Mouse (Mus musculus): ENCODE results near the gene Bcar3.

The Bcar3 gene

GRCm38 (mm10) chr3:122292300-122293222 is 1.4 kb upstream of the Bcar3 start:
- peak; percentile 89 to 90 for DNase-seq (ENCODE audit: low spot score in 2 of 2)

- DNase-seq (ENCODE audit: low spot score in 2 of 2), result peak in 1 of 2 experiments; percentile 84
These were observed 548 bp upstream of the Bcar3 start for GRCm38 (mm10) chr3:122293223-122293953.

DNA sequence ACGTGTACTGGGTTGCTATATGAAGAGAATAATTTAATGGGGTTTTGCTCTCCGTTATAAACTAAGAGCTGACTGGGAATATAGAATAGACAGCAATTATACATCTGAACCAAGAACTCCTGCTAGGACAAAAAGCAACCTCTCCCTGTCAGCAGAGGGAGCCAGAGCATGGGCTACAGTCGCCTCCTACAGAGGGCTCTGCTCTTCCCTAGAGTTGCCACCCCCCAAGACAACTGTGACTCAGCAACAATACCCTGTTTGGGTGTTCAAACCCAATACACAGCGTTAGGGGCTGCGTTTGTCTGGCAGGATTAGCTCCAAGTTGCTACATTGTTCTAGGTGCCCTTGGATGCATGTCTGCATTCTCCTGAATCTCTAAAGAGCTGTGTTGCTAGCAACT is 1.6 kb downstream of the Bcar3 start:
- DNase-seq (ENCODE audit: low spot score in 2 of 2), result peak; percentile 77 to 79

DNA sequence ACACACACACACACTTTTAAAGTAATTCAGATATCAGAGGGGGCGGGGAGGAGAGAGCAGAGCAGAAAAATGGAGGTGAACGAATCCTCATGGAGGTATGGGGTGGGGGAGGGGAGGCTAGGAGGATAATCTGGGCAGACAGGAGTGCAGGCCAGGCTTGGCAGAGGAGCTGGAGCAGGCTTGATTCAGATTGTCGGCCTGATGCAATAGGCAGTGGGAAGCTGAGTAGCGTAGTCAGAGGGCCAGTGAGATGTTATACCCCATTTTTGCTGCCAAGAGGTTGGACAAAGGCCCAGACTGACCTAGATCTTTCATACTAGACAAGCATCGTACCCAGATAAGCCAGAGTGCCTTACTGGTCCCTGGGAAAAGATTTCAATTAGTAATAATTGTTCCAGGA is 3.0 kb downstream of the Bcar3 start:
- DNase-seq (ENCODE audit: low spot score in 2 of 2), result no peak

GRCm38 (mm10) chr3:122300983-122301919 is 7.3 kb downstream of the Bcar3 start:
- DNase-seq (ENCODE audit: low spot score in 2 of 2), result peak; percentile 82 to 90

DNA sequence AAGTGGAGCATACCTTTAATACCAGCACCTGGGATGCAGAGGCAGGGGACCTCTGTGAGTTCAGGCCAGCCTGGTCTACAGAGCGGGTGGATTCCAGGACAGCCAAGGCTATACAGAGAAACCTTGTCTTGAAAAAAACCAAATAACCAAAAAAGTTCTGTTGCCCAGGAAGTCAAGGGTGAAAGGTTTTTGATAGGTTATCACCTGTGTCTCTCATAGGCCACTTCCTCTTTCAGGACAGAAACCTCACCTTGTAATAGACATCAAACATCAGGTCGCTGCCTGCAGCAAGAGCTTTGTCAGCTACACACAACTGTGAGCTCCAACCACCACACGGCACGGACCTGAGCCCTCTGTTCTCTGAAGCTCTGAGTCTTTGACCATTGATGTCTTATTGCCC is 10.6 kb downstream of the Bcar3 start:
- no peak for DNase-seq (ENCODE audit: low spot score in 2 of 2)

DNA sequence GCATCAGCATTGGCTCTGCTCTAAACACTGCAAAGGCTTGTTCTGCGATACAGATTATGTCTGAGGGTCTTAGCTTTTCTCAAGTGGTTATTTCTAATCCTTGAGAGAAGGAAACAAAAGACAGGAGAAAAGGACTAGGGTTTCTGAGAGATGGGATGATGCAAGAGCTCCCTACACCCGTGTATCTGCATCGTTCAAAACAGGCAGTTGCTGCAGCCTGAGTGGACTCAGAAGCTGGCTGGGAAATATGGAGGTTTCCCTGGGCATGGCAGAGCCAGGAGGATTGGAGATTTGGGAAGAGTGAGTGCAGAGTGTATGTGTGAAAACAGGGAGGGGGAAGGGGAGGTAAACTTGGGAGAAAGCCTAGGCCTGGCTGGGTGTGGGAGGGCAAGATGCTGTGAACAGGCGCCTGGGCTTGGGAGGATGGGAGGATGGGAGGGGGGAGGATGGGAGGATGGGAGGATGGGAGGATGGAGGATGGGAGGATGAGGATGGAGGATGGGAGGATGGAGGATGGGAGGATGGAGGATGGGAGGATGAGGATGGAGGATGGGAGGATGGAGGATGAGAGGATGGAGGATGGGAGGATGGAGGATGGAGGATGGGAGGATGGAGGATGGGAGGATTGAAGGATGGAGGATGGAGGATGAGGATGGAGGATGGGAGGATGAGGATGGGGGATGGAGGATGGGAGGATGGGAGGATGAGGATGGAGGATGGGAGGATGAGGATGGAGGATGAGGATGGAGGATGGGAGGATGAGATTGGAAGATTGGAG is 14.1 kb downstream of the Bcar3 start:
- DNase-seq (ENCODE audit: low spot score in 2 of 2), result no peak

- no peak for DNase-seq (ENCODE audit: low spot score in 2 of 2)
These were observed 15.0 kb downstream of the Bcar3 start for GRCm38 (mm10) chr3:122308981-122309380.

DNA sequence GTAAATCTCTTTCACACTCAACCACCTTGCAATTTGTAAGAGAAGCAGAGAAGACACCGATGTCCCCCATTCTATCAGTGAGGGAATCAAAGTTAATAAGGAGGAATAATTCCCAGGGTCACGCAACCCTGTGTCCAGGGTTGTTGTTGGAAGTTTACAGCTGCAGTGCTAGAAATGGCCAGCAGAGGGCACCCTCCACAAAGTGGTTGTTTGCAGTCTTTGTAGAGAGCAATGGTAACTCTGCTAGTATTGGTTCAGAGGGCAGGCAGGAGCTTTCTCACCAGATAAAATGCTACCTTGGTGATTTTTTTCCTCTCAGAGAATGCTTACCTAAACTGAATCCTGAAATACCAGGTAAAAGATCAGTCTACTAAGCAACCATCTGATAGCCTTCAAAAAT is 18.1 kb downstream of the Bcar3 start:
- DNase-seq (ENCODE audit: low spot score in 2 of 2), result peak; percentile 77 to 86

- DNase-seq (ENCODE audit: low spot score in 2 of 2), result peak in 1 of 2 experiments; percentile 32
These were observed 19.1 kb downstream of the Bcar3 start for GRCm38 (mm10) chr3:122312936-122313629.

DNA sequence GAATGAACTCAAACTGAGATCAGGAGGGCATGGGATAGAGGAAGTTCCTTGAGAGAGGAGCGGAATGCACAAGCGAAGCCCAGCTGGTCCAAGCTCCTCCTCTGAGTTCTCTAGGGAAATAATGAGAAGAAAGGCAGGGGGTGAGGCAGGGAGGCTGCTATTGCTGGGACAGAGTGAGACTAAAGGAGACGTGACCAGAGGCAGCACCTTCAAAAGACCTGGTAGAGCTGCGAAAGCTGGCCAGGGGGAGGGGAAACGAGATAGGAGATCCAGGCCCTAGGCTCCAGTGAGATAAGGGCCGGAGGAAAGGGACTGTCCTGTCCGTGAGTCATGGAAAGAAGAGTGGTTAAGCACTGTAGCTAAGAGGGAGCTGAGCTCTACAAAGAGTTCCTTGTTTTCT is 20.0 kb downstream of the Bcar3 start:
- DNase-seq (ENCODE audit: low spot score in 2 of 2), result no peak

DNA sequence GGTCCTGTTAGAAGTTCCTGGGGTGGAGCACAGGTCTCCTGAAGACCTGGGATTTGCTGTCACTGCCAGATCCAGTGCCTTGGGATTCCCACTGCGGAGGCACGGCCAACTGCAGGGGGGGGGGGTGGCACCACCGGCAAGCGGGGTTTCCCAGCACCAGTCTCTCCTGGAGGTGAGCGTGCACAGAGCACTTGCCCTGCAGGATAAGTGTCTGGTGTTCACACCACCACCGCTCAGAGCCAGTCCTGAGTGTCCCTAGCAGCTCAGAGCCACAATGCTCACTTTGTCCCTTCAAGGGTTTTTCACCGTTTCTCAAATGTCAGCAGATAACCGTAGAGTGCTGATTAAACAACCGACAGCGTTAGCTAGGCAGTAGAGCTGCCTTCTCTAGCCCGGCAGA is 22.7 kb downstream of the Bcar3 start:
- no peak for DNase-seq (ENCODE audit: low spot score in 2 of 2)

GRCm38 (mm10) chr3:122317339-122317738 is 23.4 kb downstream of the Bcar3 start:
- DNase-seq (ENCODE audit: low spot score in 2 of 2), result no peak

GRCm38 (mm10) chr3:122322226-122322625 is 28.3 kb downstream of the Bcar3 start:
- no peak for DNase-seq (ENCODE audit: low spot score in 2 of 2)

DNA sequence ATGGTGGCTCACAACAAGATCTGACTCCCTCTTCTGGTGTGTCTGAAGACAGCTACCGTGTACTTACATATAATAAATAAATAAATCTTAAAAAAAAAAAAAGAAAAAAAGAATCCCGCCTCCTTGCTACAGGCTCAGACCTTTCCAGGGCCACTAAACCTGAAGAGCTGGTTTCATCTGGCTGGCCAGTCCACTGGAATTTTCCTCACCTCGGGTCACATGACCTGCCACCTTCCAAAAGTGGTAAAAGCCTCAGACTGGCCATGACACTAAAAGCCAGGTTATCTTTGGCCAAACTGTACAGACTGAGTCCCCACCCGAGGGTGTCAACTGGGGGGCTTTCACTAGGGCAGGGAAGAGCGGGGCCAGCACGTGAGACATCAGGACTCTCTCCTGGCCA is 29.9 kb downstream of the Bcar3 start:
- DNase-seq (ENCODE audit: low spot score in 2 of 2), result no peak

DNA sequence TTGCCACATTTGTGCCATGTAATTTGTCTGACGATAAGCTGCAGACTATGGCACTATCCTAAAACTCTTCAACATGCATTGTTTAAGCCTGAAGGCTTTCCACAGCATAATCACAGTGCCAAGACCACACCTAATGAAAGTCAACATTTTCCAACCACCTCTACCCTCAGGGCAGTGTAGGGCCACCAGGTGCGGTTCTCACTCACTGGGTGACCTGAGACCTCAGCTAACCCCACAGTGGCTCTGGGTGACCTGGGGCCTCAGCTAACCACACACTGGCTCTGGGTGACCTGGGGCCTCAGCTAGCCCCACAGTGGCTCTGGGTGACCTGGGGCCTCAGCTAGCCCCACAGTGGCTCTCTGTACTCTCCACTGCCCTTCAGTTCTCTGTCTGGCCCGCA is 30.6 kb downstream of the Bcar3 start:
- no peak for DNase-seq (ENCODE audit: low spot score in 2 of 2)

- DNase-seq (ENCODE audit: low spot score in 2 of 2), result no peak
These were observed 36.5 kb downstream of the Bcar3 start for GRCm38 (mm10) chr3:122330484-122330883.

DNA sequence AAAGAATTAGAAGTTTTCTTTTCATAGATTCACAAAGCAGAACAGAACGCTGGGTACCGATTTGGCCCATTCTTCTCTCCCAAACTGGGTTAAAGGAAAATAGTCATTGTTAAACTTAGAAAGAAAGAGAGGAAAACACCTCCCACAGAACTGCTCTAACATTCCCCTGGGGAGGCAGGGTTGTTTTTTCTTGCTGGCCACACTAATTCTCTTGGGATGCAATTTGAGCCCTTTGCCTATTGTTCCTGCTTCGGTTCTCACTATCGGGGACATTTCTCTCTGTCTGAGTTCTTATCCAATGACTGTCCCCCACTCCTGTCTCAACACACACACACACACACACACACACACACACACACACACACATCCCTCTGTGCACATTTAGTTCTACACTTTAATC is 39.6 kb downstream of the Bcar3 start:
- no peak for DNase-seq (ENCODE audit: low spot score in 2 of 2)

- no peak for DNase-seq (ENCODE audit: low spot score in 2 of 2)
These were observed 40.0 kb downstream of the Bcar3 start for GRCm38 (mm10) chr3:122333902-122334301.

DNA sequence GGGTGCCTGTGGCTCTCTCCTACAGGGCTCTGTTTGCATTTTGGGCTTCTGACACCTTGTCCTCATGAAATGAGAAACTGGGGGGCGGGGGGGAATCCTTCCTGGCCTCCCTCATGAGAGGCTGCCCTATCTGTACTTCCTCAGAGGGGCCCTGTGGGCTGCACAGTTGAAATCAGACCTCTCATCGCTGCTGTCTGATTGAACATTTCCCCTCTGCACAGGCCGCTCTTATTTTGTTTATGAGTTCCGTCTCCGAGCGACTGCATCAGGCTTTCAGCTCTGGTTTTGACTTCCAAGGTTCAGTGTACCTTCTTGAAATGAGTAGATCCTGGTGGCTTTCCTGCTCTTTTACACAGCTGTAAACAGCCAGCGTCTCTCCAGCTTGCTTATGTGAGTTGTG is 40.4 kb downstream of the Bcar3 start:
- DNase-seq (ENCODE audit: low spot score in 2 of 2), result no peak

All from right cerebral cortex, postnatal 10 days (tissue).